Mouse (Mus musculus) stomach, embryonic 15.5 days (tissue): ENCODE data around the gene Ramp2. TPM values are rescaled to one million over a fixed set of nuclear protein-coding genes. Genes with fewer than 3 reads are reported as not detected.

ENCODE experiments used
- ATAC-seq: fragments of 200-750 bp; cut with Nextera tagmentation; 2 replicates; pipeline ENCODE4 v1.8.0; 2017; ENCODE audit warnings: low read depth, moderate number of reproducible peaks, moderate TSS enrichment; ENCODE audit not compliant: insufficient read depth, low FRiP score
- H3K27ac ChIP-seq: fragments of 300-500 bp; sonication (generic); 2 replicates; pipeline ENCODE4 v1.5.1; 2015; ENCODE audit warnings: mild to moderate bottlenecking, inconsistent platforms
- H3K27me3 ChIP-seq: fragments of 300-500 bp; sonication (generic); replicated peaks from 2 replicates; pipeline ENCODE4 v1.6.1; 2015; ENCODE audit warnings: inconsistent platforms
- H3K36me3 ChIP-seq: fragments of 300-500 bp; sonication (generic); 2 replicates; pipeline ENCODE4 v1.6.1; 2015; ENCODE audit warnings: inconsistent platforms
- H3K4me1 ChIP-seq: fragments of 300-500 bp; sonication (generic); 2 replicates; pipeline ENCODE4 v1.6.1; 2015; ENCODE audit warnings: inconsistent platforms
- H3K4me2 ChIP-seq: fragments of 300-500 bp; sonication (generic); 2 replicates; pipeline ENCODE4 v1.6.1; 2015; ENCODE audit warnings: mild to moderate bottlenecking, inconsistent platforms
- H3K4me3 ChIP-seq: fragments of 300-500 bp; sonication (generic); replicated peaks from 2 replicates; pipeline ENCODE4 v1.5.1; 2015; ENCODE audit warnings: inconsistent platforms
- H3K9ac ChIP-seq: fragments of 300-500 bp; sonication (generic); 2 replicates; pipeline ENCODE4 v1.6.1; 2015; ENCODE audit warnings: inconsistent platforms
- H3K9me3 ChIP-seq: fragments of 300-500 bp; sonication (generic); 2 replicates; pipeline ENCODE4 v1.6.1; 2016; ENCODE audit warnings: inconsistent platforms
- WGBS: fragments of 180-500 bp; shearing (Covaris S2); methylation state at CpG from one replicate; pipeline ENCODE4 v1.1.7; 2015; 5-methylcytosine and 5-hydroxymethylcytosine counted together
- polyA plus RNA-seq: library from polyadenylated mRNA; unstranded; fragments of >200 nt; fragmentation: Nextera tagmentation; extraction: Ambion mirVana; gene quantifications from 2 replicates; pipeline ENCODE4 v1.2.1, GENCODE M21; 2015

Gene Ramp2
- polyA plus RNA-seq, 1 experiment from 2014 or later: 111 TPM

DNA sequence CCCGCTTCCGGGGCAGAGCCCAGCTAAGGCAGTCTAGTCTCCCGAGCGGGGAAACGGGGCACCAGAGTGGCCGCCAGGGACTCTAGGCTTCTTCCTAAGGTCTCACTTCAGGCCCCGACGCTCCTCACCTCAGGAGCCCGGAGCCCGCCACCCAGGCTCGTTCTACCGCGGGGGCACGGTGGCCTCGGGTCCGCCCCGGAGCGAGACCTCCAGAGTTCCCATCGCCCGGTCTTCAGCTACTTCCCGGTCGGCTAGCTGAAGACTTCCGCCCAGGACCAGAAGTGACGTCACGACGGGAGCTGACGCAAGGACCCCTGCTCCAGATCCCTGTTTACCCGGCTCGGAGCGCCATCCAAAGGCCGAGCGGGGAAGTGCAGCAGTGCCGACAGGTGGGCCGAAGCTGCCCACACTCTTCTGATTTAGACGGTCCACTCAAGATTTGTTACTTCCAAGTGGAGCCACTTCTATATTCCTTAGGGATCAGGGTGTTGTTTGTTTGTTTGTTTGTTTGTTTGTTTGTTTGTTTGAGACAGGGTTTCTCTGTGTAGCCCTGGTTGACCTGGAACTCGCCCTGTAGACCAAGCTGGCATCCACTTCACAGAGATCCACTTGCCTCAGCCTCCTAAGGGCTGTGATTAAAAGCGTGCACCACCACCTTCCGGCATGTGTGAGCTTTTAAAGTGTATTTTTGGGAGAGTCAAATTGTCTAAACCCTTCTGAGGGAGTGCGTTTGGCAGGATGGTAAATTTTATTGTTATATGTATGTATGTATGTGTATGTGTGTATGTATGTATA is 56.4 kb downstream of the Ramp2 start, which contains the start of gene Becn1:
Becn1 (minus strand) TSS at position 283 of the 795 bp plus-strand sequence.
- H3K4me1 ChIP-seq: peaks cover 13% of the 10 kb centered on the region
- peak within 1 kb of the TSS; percentile 81 for H3K4me2 ChIP-seq
- peak within 1 kb of the TSS; percentile 84 for H3K4me3 ChIP-seq
- peak; percentile 88 for ATAC-seq
- H3K27me3 ChIP-seq: no peaks in the 10 kb centered on the region
- H3K9ac ChIP-seq: peak within 1 kb of the TSS; percentile 63
- peaks cover 11% of the 10 kb centered on the region; the same call in 1 of the 2 replicates for H3K36me3 ChIP-seq
- whole genome bisulfite sequencing: 6% methylated on average over 39 of the region's 39 CpGs
- no peaks in the 10 kb centered on the region for H3K9me3 ChIP-seq
- H3K27ac ChIP-seq: peak within 1 kb of the TSS; percentile 52

DNA sequence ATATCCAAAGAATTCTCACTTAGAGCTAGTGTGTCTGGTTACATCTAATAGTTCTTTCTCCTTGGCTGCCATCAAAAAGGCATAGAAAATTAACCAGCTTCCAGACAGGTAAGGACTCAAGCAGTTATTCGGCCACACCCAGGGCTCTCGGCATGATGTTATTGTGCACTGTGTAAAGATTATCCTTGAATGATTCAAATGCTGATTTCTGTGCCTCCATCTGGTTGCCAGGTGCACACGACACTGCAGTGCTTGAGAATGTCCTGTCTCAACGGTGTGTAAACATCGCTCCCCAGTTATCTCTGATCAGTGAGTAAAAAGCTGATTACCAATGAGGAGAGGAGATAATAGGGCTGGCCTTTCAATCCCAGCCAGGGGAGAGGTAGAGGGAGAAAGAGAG is 61.9 kb downstream of the Ramp2 start:
- WGBS: 28% methylated on average over 5 of the region's 5 CpGs
- Histone ChIP-seq H3K9ac (no peak overlapping the region), H3K4me1 (no peaks in the 10 kb centered on the region), H3K4me3 (no peak overlapping the region), H3K9me3 (no peaks in the 10 kb centered on the region), H3K4me2 (no peak overlapping the region), H3K27ac (no peak overlapping the region), H3K36me3 (no peaks in the 10 kb centered on the region), H3K27me3 (no peaks in the 10 kb centered on the region)
- ATAC-seq: no peak

Other genes starting within 250 kb of the Ramp2 start
- 36.6 and 39.7 TPM in 2 replicates for gene Atp6v0a1, start 236.6 kb upstream of the Ramp2 start, polyA plus RNA-seq
- gene Naglu, start 176.0 kb upstream of the Ramp2 start, polyA plus RNA-seq: 17.0 and 17.9 TPM in 2 replicates
- gene Hsd17b1, start 167.6 kb upstream of the Ramp2 start, polyA plus RNA-seq: 0.13 and 0.26 TPM in 2 replicates
- gene Coasy, start 163.5 kb upstream of the Ramp2 start, polyA plus RNA-seq: 38.5 and 41.5 TPM in 2 replicates
- gene Mlx, start 158.8 kb upstream of the Ramp2 start, polyA plus RNA-seq: 50.7 and 54.5 TPM in 2 replicates
- 26.9 and 27.6 TPM in 2 replicates for gene Psmc3ip, start 150.6 kb upstream of the Ramp2 start, polyA plus RNA-seq
- gene Retreg3, start 126.1 kb upstream of the Ramp2 start, polyA plus RNA-seq: 21.0 and 21.3 TPM in 2 replicates
- gene Tubg1, start 126.1 kb upstream of the Ramp2 start, polyA plus RNA-seq: 58.5 and 64.0 TPM in 2 replicates
- 3.4 and 3.8 TPM in 2 replicates for gene Tubg2, start 90.1 kb upstream of the Ramp2 start, polyA plus RNA-seq
- 2.0 and 2.6 TPM in 2 replicates for gene Cntnap1, start 75.5 kb upstream of the Ramp2 start, polyA plus RNA-seq
- gene Plekhh3, start 74.7 kb upstream of the Ramp2 start, polyA plus RNA-seq: 19.7 and 23.5 TPM in 2 replicates
- gene Ccr10, start 70.6 kb upstream of the Ramp2 start, polyA plus RNA-seq: 0.19 and 0.34 TPM in 2 replicates
- 14.9 and 16.7 TPM in 2 replicates for gene Ezh1, start 19.6 kb upstream of the Ramp2 start, polyA plus RNA-seq
- gene Vps25, start 7.7 kb downstream of the Ramp2 start, polyA plus RNA-seq: 131 and 138 TPM in 2 replicates
- 17.9 and 19.8 TPM in 2 replicates for gene Wnk4, start 14.5 kb downstream of the Ramp2 start, polyA plus RNA-seq
- 0.85 and 1.1 TPM in 2 replicates for gene Cntd1, start 33.0 kb downstream of the Ramp2 start, polyA plus RNA-seq
- gene Coa3, start 33.1 kb downstream of the Ramp2 start, polyA plus RNA-seq: 202 and 221 TPM in 2 replicates
- gene Becn1, start 56.3 kb downstream of the Ramp2 start, polyA plus RNA-seq: 135 and 142 TPM in 2 replicates
- 125 and 136 TPM in 2 replicates for gene Psme3, start 70.2 kb downstream of the Ramp2 start, polyA plus RNA-seq
- gene Aoc2, start 79.0 kb downstream of the Ramp2 start, polyA plus RNA-seq: 1.3 and 1.4 TPM in 2 replicates
- gene Aoc3, start 84.6 kb downstream of the Ramp2 start, polyA plus RNA-seq: 2.0 and 3.0 TPM in 2 replicates
- 0.06 and 0.09 TPM in 2 replicates for gene G6pc, start 121.5 kb downstream of the Ramp2 start, polyA plus RNA-seq
- gene Aarsd1, start 171.6 kb downstream of the Ramp2 start, polyA plus RNA-seq: 58.5 and 69.5 TPM in 2 replicates
- gene Gm27029, start 178.8 kb downstream of the Ramp2 start, polyA plus RNA-seq: 6.9 and 12.3 TPM in 2 replicates
- 20.7 and 20.8 TPM in 2 replicates for gene Rundc1, start 179.1 kb downstream of the Ramp2 start, polyA plus RNA-seq
- gene Ptges3l, start 179.3 kb downstream of the Ramp2 start, polyA plus RNA-seq: 14.5 and 17.5 TPM in 2 replicates
- 284 and 331 TPM in 2 replicates for gene Rpl27, start 196.3 kb downstream of the Ramp2 start, polyA plus RNA-seq
- 24.2 and 24.5 TPM in 2 replicates for gene Ifi35, start 202.4 kb downstream of the Ramp2 start, polyA plus RNA-seq
- gene Rnd2, start 219.0 kb downstream of the Ramp2 start, polyA plus RNA-seq: 16.0 and 17.1 TPM in 2 replicates
- gene Vat1, start 220.2 kb downstream of the Ramp2 start, polyA plus RNA-seq: 59.3 and 62.3 TPM in 2 replicates